Mouse (Mus musculus) CH12.LX (cell line): ENCODE measurements around the gene Gm43951.

Experiments
- CHD1 ChIP-seq: IDR thresholded peaks from 2 replicates; pipeline ENCODE4 v1.6.1; 2012; ENCODE audit warnings: low read depth, low read length, improper control_type of control experiment, inconsistent platforms
- EP300 ChIP-seq: IDR thresholded peaks from 2 replicates; pipeline ENCODE4 v1.6.1; 2011; ENCODE audit warnings: low read length, improper control_type of control experiment
- NRF1 ChIP-seq: IDR thresholded peaks from 2 replicates; pipeline ENCODE4 v1.6.1; 2014; ENCODE audit warnings: low read depth, mild to moderate bottlenecking, inconsistent platforms, low read length, improper control_type of control experiment, moderate library complexity
- SIN3A ChIP-seq: IDR thresholded peaks from 2 replicates; pipeline ENCODE4 v1.6.1; 2012; ENCODE audit warnings: low read length, improper control_type of control experiment, inconsistent platforms
- ZNF384 ChIP-seq: IDR thresholded peaks from 2 replicates; pipeline ENCODE4 v1.6.1; 2012; ENCODE audit warnings: low read depth, low read length, improper control_type of control experiment, inconsistent platforms

DNA sequence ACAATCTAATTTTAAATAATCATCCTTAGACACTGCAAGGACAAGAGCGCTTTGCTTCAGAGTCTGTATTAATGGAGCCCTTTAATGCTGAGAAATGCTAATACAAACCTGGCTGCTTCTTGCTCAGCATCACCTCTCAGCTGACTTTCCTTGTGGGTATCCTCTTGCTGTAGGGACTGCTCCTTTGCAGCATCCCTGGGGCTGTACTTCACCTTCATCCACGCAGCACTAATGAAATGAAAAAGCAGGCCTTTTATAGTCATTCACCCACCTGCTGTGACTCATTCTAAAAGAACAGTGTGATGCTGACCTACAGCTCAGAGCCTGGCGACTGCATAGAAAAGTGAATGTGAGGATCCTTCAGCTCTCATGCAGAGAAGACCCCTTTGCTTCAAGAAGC, 30.1 kb downstream of the Gm43951 start:
- TF ChIP-seq EP300 (no peak), CHD1 (no peak), ZNF384 (no peak), NRF1 (no peak), SIN3A (no peak)
